Mouse (Mus musculus): ENCODE results near the gene Hoxa9. TPM values are rescaled to one million over a fixed set of nuclear protein-coding genes. Genes with fewer than 3 reads are reported as not detected.
A peak's percentile ranks its signal among the peaks of the same experiment; 100 is the strongest.

Gene Hoxa9
- polyA plus RNA-seq, 1 experiment: 60.0 TPM

DNA sequence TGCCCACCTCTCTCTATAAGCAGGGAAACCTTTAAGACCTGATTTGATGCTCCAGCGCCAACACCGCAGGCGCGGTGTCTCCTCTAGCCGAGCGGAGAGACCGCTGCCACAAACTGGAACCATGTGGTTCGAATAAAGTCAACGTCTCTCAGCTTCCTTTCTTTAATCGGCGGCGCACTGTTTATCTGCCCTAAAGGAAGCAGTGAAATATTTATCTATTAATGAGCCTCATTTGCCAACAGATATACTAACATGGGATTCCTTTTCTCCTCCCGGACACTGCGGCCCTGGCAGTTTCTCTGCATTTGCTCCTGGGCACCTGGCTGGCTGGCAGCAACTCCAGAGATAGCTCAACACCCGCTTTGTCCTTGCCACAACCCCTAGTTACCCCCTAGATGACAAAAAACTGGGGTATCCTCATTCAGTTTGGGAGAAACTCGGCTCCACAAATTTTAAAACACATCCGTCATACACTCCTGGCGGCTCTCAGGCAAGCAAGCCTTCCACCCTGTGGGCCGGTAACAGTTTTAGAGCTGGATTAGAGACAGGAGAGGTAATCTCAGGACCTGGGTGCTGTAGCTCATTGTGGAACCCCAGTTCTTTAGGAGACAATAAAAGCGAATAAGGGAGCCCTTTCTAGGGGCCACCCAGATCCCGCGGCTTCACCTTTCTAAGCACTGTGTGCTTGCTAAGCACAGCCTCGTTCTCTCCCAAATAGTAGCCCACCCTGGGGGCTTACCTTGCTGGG is 12.8 kb downstream of the Hoxa9 start:
- DNase-seq (ENCODE audit: low spot score): no peak

- peak; percentile 88 for DNase-seq (ENCODE audit: low spot score)
Observed at GRCm38 (mm10) chr6:52217459-52217768, 13.5 kb downstream of the Hoxa9 start.

GRCm38 (mm10) chr6:52216691-52217458 is 14.0 kb downstream of the Hoxa9 start:
- peak; percentile 66 for DNase-seq (ENCODE audit: low spot score)

GRCm38 (mm10) chr6:52215771-52216535 is 14.9 kb downstream of the Hoxa9 start:
- peak; percentile 29 for DNase-seq (ENCODE audit: low spot score)

DNA sequence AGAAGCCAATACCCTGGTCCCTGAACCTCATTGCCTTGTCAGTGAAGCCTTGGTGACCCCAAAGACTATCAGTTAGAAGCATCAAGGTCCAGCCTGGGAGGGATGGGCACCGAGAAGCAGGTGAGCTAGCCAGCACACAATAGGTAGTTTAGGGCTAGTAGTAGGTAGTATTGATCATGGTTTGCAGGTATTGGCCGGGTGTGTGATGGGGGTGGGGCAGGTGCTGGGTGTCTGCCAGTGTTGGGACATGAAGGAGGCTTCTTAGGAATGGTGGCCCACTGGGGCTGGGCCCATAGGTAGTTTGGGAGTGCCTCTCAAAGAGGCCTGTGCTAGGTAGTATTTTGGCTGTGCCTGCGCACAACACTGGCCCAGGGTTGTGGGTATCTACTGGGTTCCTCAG is 15.8 kb downstream of the Hoxa9 start:
- no peak for DNase-seq (ENCODE audit: low spot score)

DNA sequence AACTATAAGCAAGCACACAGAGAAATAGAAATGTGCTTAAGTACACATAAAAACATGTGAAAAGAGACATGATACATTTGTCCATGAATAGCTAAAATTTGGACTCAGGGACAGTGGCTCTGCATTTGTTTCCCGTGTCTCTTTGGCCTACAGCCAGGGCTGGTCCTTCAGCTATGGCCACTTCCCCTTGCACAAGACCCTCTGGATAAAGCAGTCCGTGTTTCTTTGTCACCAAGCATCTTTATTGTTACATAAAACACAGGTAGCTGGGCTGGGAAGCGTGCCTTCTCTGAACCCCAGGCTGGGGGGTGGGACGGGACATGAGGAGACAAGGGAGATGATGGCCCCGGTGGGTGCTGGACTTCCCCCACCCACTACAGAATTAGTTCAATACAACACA is 16.6 kb downstream of the Hoxa9 start:
- DNase-seq (ENCODE audit: low spot score): no peak

DNA sequence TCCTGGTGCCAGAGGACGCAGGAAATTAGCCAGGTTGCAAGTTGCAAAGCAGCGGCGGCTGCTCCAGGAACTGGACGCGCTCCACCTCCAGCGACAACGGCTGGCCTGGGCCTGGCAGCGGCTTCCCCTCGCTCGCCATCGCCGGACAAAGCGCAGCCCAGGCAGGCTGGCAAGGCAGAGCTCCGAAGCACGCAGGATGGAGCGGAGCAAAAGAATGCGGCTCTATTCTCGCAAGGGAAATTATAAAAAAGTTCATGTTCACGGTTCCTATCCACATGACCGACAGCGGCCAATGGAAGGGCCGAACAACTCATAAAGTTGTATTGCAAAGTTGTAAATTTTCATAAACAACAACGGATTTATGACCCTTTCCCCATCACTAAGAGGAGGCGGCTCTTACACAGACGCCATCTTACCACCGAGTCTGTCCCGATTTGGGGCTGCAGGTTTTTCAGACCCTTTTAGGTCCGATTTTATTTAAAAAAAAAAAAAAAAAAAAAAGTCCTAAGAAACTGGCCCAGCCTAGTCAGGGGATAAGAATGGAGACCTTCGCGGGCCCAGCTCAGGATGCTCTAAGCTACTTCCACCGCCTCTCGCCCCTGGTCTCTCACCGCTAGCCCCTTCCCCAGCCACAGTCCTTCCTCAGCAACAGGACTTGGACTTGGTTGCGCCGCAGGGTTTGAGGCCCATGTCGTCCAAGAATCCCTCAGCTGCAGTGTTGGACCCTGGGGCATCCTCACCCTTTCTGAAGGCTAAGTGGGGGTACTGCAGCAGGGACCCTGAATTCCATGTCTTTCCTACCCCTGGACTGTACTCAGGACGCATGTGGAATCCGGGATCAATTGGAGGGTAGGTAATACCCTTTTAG is 17.5 kb downstream of the Hoxa9 start, which contains the start of the genes Hoxa3 and Gm28308:
Gene Hoxa3, minus strand, starts transcription at position 218 of the 868 bp plus-strand sequence.
Gene Gm28308, minus strand, starts transcription at position 221 of the 868 bp plus-strand sequence.
- peak; percentile 80 for DNase-seq (ENCODE audit: low spot score)

- peak; percentile 49 for DNase-seq (ENCODE audit: low spot score)
Observed at GRCm38 (mm10) chr6:52212556-52213118, 18.3 kb downstream of the Hoxa9 start.

DNA sequence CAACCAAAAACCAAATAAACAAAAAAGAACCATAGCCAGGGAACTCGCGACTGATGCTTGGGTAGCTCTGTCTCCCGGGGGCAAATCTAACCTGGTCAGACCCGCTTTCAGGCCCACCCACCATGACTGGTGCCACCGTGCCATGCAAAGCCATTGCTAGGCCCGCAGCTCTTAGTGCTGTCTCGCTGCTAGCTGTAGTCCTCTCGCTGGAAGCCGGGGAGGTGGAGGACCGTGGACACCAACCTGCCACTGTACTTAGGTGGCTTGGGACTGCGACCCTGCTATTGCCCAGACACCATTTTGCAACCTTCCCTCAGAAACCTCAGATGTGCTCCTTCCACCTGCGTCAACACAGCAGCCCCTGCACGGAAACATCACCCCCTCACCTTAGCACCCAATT is 18.9 kb downstream of the Hoxa9 start:
- DNase-seq (ENCODE audit: low spot score): peak; percentile 32

DNA sequence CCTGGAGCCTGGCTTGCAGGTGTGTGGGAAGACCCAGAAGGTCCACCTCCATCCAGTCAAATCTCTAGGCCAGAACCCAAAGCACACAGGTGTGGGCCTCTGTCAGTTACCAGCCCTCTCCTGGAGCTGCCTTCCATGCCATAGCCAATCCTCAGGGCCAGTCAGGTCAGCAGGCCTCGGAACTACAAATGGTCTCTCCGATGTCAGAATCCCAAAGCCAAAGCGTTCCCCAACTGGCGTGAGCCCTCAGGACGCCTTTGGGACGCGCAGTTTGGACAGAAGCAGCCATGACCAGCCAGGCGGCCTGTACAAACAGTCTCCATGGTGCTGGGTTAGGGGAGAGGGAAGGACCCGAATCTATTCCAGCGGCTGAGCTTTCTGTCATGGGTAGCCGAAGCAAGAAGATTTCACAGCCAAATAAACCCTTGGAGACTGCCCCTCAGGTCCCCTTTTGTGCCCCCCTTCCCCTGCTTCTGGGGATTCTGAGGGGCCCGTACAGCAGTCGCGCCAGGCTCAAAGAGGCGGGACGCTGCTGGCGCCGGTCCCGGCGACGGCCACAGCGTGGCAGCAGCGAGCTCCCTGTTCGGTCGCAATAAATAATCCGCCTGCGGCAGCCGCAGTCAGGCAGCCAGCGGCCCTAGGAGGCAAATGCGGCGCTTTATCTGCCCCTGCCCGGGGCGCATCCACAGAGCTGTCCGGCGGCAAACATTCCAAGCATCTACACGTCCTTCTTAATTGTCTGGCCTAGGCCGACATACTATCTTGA is 19.5 kb downstream of the Hoxa9 start:
- DNase-seq (ENCODE audit: low spot score): peak; percentile 76

DNA sequence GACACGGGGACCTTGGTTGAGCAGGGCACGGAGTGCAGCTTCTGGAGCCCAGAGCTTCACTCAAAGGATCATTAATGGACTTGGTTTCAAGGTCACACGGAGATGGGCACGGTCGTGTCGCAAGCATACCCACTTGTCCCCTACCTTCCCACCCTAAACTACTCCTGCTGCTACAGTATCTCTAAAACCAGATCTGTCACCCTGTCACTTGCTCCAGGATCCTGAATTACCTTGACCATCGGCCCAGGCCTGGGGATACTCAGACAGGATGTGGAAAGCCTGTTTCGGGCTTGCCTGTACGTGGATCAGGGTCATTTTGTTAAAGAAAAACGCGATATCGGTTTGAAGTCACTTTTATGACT is 21.2 kb downstream of the Hoxa9 start:
- DNase-seq (ENCODE audit: low spot score): no peak

DNA sequence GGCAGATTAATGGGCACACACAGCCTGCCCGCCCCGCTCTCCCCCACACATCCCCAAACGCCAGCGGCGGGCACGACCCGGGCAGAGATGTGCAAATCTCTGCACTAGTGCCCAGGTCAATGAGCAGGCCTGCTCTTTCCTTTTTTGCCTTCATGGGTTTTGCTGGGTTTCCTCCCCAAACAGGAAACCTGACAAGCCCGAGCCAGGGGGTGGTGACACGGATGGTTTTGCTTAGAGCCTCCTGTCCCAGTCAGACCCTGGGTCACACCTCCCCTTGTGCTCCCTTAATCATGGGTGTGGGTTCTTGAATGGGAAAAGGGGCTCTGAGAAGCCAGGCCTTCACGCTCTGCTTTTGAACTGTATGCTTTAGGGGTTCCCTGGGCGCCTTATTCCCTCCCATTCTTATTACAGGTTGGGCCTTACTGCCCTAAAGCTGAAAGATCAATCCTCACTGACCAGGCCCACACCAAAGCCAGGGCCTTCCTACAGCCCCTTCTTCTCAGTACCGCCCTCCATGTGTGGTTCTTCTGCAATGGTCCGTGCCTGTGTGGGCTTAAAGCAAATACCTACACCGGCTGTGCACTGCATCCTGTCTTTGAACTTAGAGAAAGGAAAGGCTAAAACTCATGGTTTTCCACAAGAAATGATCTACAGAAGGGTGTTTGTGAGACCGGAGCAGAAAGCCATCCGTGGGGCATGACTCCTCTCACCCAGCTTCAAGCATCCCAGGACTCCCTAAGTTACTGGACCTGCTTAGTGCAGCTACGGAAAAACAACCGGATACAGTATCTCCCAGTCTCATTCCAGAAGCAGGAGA is 21.8 kb downstream of the Hoxa9 start:
- no peak for DNase-seq (ENCODE audit: low spot score)

DNA sequence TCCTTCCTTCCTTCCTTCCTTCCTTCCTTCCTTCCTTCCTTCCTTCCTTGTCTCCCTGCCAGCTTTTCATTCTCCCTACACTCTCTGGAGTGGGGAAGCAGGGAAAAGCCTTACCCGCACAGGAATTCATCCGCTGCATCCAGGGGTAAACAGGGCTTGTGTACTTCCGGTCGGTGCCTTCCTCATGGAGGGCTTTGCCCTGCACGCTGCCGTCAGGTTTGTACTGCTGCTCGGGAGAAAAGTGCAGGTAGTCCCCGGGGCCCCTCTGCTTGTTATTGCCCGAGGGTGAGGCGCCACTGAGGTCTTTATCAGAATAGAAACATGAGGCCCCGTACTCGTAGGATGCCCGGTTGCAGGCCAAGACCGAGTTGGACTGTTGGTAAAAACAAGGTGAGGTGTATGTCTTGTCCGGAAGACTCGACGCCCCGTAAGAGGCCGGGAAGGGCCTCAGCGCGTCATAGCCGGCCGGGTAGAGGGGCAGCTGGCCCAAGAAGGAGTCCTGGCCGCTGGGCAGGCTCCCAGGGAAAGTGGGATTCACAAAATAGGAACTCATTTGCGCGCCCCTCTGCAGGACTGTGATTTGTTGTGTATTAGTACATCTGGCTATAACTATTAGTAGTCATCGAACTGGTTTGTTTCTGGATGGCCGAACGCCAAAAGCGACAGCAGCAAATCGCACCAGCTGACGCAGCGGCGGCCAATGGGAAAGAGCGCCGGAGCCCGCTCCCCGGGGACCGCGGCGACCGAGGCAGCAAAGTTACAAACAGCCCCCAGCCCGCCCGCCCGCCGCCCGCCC is 22.6 kb downstream of the Hoxa9 start, which contains the start of gene Hoxa6:
Gene Hoxa6, minus strand, starts transcription at position 651 of the 796 bp plus-strand sequence.
- peak; percentile 43 for DNase-seq (ENCODE audit: low spot score)

DNA sequence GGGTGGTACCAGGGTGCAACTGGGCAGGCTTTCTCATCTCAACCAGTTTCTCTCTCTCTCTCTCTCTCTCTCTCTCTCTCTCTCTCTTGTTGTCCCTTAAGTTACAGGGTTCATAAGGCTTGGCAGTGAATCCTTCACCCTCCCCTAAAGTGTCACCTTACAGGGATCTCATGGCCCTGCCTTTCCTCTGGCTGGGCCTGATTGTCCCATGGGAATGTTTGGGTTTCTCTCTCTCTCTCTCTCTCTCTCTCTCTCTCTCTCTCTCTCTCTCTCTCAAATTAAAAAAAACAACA is 23.3 kb downstream of the Hoxa9 start:
- no peak for DNase-seq (ENCODE audit: low spot score)

DNA sequence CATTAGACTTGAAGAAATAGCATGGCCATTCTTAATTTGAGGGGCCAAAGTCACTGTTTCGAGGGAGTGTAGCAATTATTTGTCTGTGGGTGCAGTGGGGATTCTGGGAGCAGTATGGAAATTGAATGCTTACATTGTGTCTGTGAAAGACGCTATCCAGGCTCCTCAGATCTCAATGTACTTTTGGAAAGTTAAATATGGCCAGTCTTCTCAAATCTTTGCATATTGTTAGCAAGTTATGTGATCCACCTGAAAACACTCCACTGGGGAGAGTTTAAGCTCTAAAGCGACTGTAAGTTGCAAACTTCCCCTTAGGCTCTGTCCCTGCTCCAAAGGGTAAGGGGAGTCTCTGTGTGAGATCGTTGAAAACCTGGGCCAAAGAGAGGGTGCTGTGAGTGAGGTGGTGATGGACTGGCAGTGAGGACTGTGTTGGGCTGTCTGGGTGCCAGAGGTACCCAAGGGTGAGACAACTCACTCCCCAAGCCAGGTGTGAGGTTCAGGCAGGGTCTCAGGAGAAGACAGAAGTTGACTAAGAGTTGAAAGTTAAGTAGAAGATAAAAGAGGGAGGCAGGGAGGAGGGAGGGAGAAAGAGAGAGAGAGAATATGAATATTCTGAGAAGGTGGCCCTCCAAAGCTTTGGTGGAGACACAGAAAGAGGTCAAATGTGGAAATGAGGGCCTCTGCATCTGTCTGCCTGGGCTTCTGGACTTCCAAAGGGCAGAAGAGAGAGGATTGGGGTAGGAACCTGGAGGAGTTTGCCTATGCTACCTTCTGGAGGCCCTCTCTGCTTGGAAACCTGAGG is 23.8 kb downstream of the Hoxa9 start:
- no peak for DNase-seq (ENCODE audit: low spot score)

DNA sequence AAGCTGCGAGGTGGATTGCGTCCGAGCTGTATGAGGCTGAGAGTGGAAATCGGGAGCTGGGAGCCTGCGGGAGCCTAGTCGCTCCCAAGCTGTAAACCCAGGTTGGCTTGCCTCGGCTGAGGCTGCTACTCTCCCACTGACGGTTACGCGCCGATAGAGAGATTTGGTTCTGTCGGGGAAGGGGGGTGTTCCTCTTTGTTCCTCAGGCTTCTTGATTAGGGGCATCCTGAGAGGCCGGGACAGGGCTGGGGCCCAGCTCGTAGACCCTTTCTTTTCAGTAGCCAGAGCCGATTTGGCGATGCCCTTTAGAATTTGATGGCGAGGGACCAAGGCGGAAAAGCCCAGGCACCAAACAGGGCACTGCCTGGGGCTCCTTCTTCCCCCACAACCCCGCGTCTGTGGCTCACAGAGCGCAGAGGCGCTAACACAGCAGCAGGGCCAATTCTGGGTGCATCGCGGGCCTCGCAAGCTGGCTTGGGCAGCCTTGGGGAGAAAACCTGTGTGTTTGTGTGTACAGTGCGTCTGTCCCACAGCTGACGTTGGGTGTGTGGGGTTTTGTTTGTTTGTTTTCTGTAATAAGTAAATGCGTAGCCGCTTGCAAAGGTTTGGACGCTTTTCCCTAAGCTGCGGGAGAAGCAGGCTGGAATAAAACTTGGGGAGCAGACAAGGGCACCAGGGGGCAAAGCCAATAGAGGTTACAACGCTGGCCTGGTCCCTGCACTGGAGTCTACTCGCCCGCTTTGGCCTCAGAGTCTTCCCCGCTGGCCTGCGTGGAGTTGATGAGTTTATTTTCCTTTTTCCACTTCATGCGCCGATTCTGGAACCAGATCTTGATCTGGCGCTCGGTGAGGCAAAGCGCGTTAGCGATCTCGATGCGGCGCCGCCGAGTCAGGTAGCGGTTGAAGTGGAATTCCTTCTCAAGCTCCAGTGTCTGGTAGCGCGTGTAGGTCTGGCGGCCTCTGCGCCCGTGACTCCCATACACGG is 25.0 kb downstream of the Hoxa9 start:
- no peak for DNase-seq (ENCODE audit: low spot score)

DNA sequence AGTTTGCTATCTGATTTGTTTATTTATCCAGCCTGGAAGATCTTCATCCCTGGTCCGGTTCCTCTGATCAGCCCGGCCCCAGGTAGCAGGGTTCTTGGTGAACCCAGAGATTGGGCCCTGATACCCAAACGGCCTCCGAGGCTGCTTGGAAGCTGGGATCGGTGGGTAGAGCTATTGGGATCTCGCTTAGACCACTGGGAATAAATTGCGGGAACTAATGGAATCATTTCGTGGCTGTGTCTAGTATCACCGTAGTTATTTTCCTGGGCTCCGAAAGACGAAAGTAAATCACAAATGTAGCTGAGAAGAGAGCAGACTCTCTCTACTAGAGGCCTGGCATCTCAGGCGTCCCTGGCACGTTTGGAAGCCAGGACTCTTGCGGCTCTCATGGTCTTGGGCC is 25.7 kb downstream of the Hoxa9 start:
- DNase-seq (ENCODE audit: low spot score): no peak
